Mouse (Mus musculus) forebrain, embryonic 10.5 days (tissue): ENCODE measurements around the gene Rnf145. TPM values are rescaled to one million over a fixed set of nuclear protein-coding genes. Genes with fewer than 3 reads are reported as not detected.

ENCODE experiments used
- DNase-seq: peaks from one replicate; pipeline ENCODE4 v3.0.0-alpha.2; 2017; ENCODE audit warnings: low spot score; ENCODE audit errors: extremely low spot score
- H3K27ac ChIP-seq: fragments of 300-500 bp; sonication (generic); 2 replicates; pipeline ENCODE4 v1.5.1; 2016; ENCODE audit warnings: mild to moderate bottlenecking
- H3K27me3 ChIP-seq: fragments of 300-500 bp; sonication (generic); 2 replicates; pipeline ENCODE4 v1.6.1; 2016; ENCODE audit warnings: mild to moderate bottlenecking; ENCODE audit not compliant: poor library complexity, severe bottlenecking
- H3K36me3 ChIP-seq: fragments of 300-500 bp; sonication (generic); replicated peaks from 2 replicates; pipeline ENCODE4 v1.6.1; 2016; ENCODE audit warnings: mild to moderate bottlenecking, moderate library complexity
- H3K4me1 ChIP-seq: fragments of 300-500 bp; sonication (generic); 2 replicates; pipeline ENCODE4 v1.6.1; 2016
- H3K4me3 ChIP-seq: fragments of 300-500 bp; sonication (generic); 2 replicates; pipeline ENCODE4 v1.5.1; 2016; ENCODE audit warnings: mild to moderate bottlenecking, moderate library complexity
- H3K9me3 ChIP-seq: fragments of 300-500 bp; sonication (generic); 2 replicates; pipeline ENCODE4 v1.6.1; 2016; ENCODE audit warnings: mild to moderate bottlenecking, moderate library complexity
- WGBS: fragments of 180-500 bp; shearing (Covaris S2); methylation state at CpG from one replicate; pipeline ENCODE4 v1.1.7; 2016; 5-methylcytosine and 5-hydroxymethylcytosine counted together
- polyA plus RNA-seq: library from polyadenylated mRNA; unstranded; fragments of >200 nt; fragmentation: Nextera tagmentation; extraction: Ambion mirVana; gene quantifications from 2 replicates; pipeline ENCODE4 v1.2.1, GENCODE M21; 2016

Rnf145 gene
- polyA plus RNA-seq: 92.8 and 96.9 TPM in 2 replicates

DNA sequence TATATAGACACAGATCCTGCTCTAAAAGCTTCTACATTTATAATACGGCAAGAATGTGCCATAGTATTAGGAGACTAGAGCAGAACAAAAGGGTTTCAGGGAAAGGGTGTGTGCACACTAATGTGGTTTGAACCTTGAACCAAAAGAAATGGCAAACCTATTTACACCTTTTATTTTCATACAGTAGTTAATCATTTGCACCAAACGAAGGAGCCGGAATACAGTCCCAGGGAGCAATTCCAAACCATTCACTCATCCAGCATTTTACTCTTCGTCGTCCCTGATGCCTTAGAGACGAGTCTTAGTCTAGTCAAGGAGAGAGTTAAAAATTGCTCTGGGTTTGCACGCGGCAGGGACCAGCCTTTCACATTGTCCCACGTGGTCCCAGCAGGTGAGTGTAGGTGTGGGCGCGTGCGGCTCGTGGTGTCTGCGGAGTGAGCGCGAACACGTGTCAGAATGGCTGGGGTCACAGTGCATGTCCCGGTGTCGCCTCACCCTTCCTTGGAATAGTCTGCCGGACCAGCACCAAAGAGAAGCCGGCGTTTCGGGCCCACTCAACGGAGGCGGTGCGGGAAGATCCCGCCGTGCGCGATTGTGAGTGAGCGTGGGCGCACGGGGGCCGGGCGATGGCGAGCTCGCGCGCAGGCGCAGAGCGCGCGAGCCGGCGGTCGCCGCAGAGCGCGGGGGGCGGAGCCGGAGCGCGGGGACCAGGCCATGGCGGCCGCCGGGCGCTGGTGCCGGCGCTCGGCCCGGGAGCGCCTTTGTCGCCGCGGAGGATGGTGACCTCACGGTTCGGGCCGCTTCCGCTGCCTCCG is at the start of gene Rnf145:
Rnf145 (plus strand) TSS at position 684 of the 815 bp plus-strand sequence.
- Histone ChIP-seq H3K36me3 (peaks cover 4% of the 10 kb centered on the region), H3K9me3 (no peaks in the 10 kb centered on the region), H3K4me1 (peaks cover 50% of the 10 kb centered on the region), H3K27me3 (no peaks in the 10 kb centered on the region), H3K27ac (peak within 1 kb of the TSS; percentile 100), H3K4me3 (peak within 1 kb of the TSS; percentile 96)
- WGBS: under 1% methylated on average over 70 of the region's 70 CpGs
- DNase-seq: peak; percentile 62

DNA sequence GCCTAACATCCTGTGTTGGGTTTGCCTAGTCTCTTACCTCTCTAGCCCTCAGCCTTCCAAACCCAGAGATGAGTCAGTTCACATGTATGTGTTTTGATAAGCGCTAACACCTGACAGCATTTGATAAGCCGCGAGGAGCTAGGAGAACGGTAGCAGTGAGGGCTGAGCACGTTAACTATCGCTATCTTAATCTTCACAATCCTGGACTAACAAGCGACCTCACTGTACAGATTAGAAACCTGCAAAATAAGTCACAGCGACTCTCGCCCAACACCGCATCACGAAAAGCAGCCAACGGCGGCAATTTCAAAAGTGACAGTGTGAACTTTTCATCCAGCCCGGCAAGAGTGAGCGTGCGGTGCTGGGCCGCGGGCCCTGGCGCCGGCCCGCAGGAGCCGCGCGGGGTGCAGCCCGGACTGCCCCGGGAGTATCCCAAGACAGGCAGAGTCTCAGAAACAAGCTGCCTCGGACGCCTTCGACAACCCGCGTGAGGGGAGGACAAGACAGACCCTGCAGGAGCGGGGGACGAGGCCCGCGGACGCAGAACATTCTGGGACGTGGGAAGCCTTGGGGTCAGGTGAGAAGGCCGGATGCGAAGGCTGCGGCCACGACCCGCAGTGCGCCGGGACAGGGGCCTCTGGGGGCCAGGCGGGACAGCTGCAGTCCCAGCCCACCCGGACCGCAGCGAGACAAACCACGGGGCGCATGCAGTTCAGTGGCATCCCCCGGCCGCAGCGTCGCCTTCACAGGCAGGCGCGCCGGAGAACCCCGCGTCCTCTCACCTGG is 48.9 kb upstream of the Rnf145 start:
- WGBS: 1% methylated on average over 59 of the region's 59 CpGs
- H3K4me3 ChIP-seq: peak overlapping the region; percentile 84

DNA sequence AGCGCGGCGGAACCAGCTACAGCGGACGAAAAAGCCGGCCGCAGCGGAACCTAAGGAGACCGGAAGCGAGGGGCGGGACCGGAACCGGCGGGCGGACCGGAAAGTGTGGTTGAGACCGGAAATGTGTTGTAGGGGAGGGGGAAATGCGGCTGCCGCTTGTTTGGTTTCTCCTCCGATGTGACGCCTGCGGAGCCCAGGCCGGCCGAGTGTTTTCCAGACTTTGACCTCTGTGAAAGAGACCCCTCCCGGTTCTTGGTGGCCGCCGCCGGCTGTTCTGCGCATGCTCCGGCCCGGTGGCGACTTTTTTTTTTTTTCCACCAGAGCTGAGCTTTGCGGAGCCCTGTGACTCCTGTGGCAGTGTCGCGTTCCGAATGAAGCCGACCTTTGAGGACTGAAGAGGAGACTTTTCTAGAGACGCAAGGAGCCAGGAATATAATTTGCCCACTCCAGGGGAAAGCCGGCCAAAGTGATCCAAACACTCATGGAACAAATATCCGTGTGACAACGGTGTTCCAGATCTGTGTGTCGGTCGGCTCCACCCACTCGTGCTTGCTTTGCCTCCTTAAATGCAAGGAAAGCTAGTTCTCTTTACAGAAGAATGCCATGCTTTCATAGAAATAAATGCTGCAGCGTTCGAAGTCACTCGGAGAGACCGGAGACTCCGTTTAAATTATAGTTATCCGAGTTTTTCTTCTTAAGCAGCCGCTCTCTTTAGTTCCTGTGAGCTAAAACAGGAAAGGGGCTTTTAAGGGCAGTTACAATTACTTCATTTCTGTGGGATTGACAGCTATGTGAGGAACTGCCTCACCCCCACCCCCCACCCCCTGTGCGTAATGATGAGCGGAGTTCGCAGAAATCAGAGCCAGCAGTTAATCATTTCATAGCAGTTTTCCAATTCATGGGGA is 48.1 kb upstream of the Rnf145 start, which contains the start of gene Ublcp1:
Ublcp1 (minus strand) TSS at position 67 of the 905 bp plus-strand sequence.
- under 1% methylated on average over 54 of the region's 54 CpGs for WGBS
- Histone ChIP-seq H3K9me3 (no peaks in the 10 kb centered on the region), H3K27me3 (no peaks in the 10 kb centered on the region), H3K4me1 (peaks cover 25% of the 10 kb centered on the region), H3K4me3 (peak within 1 kb of the TSS; percentile 84), H3K27ac (peak within 1 kb of the TSS; percentile 92), H3K36me3 (peaks cover 4% of the 10 kb centered on the region)
- peak; percentile 93 for DNase-seq

More for the DNA sequence above, 48.9 kb upstream of the Rnf145 start:
- H3K9me3 ChIP-seq: no peaks in the 10 kb centered on the region
- H3K36me3 ChIP-seq: peaks cover 12% of the 10 kb centered on the region
- peak overlapping the region; percentile 92 for H3K27ac ChIP-seq
- H3K4me1 ChIP-seq: peaks cover 25% of the 10 kb centered on the region
- no peak for DNase-seq
- H3K27me3 ChIP-seq: no peaks in the 10 kb centered on the region

- no peak for DNase-seq
- H3K4me1 ChIP-seq: peaks cover 25% of the 10 kb centered on the region
Observed at GRCm38 (mm10) chr11:44471337-44471995, 47.3 kb upstream of the Rnf145 start.

DNA sequence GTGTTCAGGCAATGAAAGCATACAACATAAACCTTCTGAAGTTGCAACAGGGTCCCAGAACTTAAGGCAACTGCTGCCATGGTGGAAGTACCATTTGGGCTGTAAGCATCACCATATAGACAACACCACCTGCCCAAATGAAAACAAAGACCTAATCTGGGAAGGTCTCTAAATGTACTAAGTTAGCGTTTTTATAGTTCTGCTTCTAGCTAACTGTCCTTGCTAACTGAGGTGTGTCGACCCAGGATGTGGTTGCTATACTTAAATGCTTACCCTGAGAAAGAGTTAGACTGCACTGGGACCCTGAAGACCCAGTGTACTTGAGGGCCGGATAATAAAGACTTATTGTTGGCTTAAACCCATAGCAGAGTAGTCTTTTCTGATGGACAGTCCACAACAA is 43.3 kb upstream of the Rnf145 start:
- Histone ChIP-seq H3K4me1 (peaks cover 9% of the 10 kb centered on the region), H3K36me3 (no peaks in the 10 kb centered on the region), H3K9me3 (no peaks in the 10 kb centered on the region), H3K4me3 (no peak overlapping the region), H3K27me3 (no peaks in the 10 kb centered on the region), H3K27ac (no peak overlapping the region)
- no peak for DNase-seq
- WGBS: 66% methylated on average over 3 of the region's 3 CpGs

More at GRCm38 (mm10) chr11:44471337-44471995, 47.3 kb upstream of the Rnf145 start:
- no peaks in the 10 kb centered on the region for H3K36me3 ChIP-seq
- H3K9me3 ChIP-seq: no peaks in the 10 kb centered on the region
- peak overlapping the region; percentile 92 for H3K27ac ChIP-seq
- no peaks in the 10 kb centered on the region for H3K27me3 ChIP-seq
- 32% methylated on average over 4 of the region's 4 CpGs for WGBS
- peak overlapping the region; percentile 84 for H3K4me3 ChIP-seq

- Histone ChIP-seq H3K4me1 (peaks cover 4% of the 10 kb centered on the region), H3K9me3 (no peaks in the 10 kb centered on the region), H3K27me3 (no peaks in the 10 kb centered on the region), H3K36me3 (no peaks in the 10 kb centered on the region), H3K27ac (no peak overlapping the region), H3K4me3 (no peak overlapping the region)
- WGBS: 90% methylated on average over 2 of the region's 2 CpGs
- DNase-seq: no peak
Observed at GRCm38 (mm10) chr11:44476445-44476844, 42.3 kb upstream of the Rnf145 start.

- Histone ChIP-seq H3K36me3 (no peaks in the 10 kb centered on the region), H3K4me1 (no peaks in the 10 kb centered on the region)
- 94% methylated on average over 4 of the region's 4 CpGs for WGBS
Observed at GRCm38 (mm10) chr11:44478382-44478781, 40.4 kb upstream of the Rnf145 start.

DNA sequence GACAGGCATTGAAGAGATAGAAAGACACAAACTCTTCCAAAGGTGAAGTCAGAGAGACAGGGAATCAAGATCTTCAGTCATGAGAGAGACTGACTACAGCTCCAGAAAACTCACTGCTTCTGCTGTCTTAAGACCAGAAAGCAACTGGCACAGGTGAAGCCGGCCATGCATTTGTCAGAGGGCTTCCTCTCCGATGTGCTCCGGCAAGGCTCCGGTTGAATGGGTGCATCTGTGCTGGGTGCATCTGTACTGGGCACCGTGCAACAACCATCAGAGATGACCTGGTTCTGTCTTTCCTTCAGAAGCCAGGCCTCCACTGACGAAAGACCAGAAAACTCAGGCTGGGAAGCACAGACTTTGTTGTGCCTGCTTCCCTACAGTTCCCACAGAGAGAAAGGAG is 38.5 kb upstream of the Rnf145 start:
- Histone ChIP-seq H3K9me3 (no peaks in the 10 kb centered on the region), H3K4me1 (no peaks in the 10 kb centered on the region), H3K36me3 (no peaks in the 10 kb centered on the region), H3K4me3 (no peak overlapping the region), H3K27me3 (no peaks in the 10 kb centered on the region), H3K27ac (no peak overlapping the region)
- DNase-seq: no peak
- WGBS: 90% methylated on average over 6 of the region's 6 CpGs

More at GRCm38 (mm10) chr11:44478382-44478781, 40.4 kb upstream of the Rnf145 start:
- H3K27me3 ChIP-seq: no peaks in the 10 kb centered on the region
- DNase-seq: no peak
- no peak overlapping the region for H3K27ac ChIP-seq
- no peaks in the 10 kb centered on the region for H3K9me3 ChIP-seq
- no peak overlapping the region for H3K4me3 ChIP-seq

GRCm38 (mm10) chr11:44485089-44485736 is 33.6 kb upstream of the Rnf145 start:
- no peaks in the 10 kb centered on the region for H3K4me1 ChIP-seq
- H3K27ac ChIP-seq: no peak overlapping the region
- no peaks in the 10 kb centered on the region for H3K9me3 ChIP-seq
- no peaks in the 10 kb centered on the region for H3K36me3 ChIP-seq
- H3K4me3 ChIP-seq: no peak overlapping the region
- 94% methylated on average over 7 of the region's 7 CpGs for WGBS
- DNase-seq: no peak
- no peaks in the 10 kb centered on the region for H3K27me3 ChIP-seq

GRCm38 (mm10) chr11:44489117-44489516 is 29.6 kb upstream of the Rnf145 start:
- no peak overlapping the region for H3K4me3 ChIP-seq
- no peaks in the 10 kb centered on the region for H3K4me1 ChIP-seq
- WGBS: 93% methylated on average over 1 of the region's 1 CpGs
- no peak overlapping the region for H3K27ac ChIP-seq
- H3K27me3 ChIP-seq: no peaks in the 10 kb centered on the region
- H3K36me3 ChIP-seq: no peaks in the 10 kb centered on the region
- no peaks in the 10 kb centered on the region for H3K9me3 ChIP-seq
- no peak for DNase-seq

DNA sequence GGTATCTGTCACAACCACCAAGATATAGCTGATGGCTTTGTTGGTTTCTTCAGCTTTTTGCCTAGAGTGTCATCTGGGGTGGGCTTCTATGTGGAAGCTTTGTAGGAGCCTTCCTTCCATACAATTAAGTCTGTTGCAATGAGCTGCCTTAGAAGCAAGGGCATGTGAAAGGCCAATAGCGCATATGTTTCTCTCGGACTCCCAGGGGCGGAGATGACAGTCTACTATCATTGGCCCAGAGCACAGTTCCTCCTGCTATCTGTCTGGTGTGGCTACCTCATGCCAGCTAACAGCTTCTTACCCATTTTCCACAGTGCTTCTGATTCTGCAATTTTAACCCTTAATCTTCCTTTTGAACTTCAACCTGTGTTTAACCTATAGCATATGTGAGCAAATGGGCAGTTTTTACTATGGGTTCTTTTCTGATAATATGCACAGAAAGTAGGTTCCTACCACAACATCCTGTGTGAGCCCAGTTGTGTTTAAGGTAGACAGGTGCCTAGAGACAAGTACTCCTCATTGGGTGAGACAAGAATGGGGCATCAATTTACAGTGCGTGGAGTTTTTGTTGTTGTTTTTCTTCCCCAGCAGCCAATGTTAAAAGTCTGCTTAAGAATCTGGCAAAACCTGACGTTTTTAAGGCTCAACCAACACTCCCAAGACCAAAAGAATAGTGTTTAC is 24.0 kb upstream of the Rnf145 start:
- no peaks in the 10 kb centered on the region for H3K36me3 ChIP-seq
- H3K4me3 ChIP-seq: no peak overlapping the region
- 88% methylated on average over 5 of the region's 5 CpGs for whole genome bisulfite sequencing
- peaks cover 9% of the 10 kb centered on the region; the same call in 1 of the 2 replicates for H3K4me1 ChIP-seq
- H3K9me3 ChIP-seq: no peaks in the 10 kb centered on the region
- no peaks in the 10 kb centered on the region for H3K27me3 ChIP-seq
- no peak overlapping the region for H3K27ac ChIP-seq
- DNase-seq: no peak
